Mouse (Mus musculus): ENCODE results near the gene Nuak2.

GRCm38 (mm10) chr1:132375256-132375655, 59.3 kb downstream of the Nuak2 start:
- TF ChIP-seq POLR2A (IDR thresholded peaks at IDR 0.05; ENCODE audit: insufficient read depth, low read length) (no peak), CTCF (IDR thresholded peaks at IDR 0.05; ENCODE audit: low read depth, low read length) (no peak)
